Mouse (Mus musculus): ENCODE data around the gene Olfr1350.

Olfr1350 gene

GRCm38 (mm10) chr7:6564541-6564940, at the start of gene Olfr1350:
Gene Olfr1350 (plus strand): TSS chr7:6564841.
- ChIA-PET CTCF (no interaction called here), POLR2A (no interaction called here)

GRCm38 (mm10) chr7:6521666-6522065, 43.0 kb upstream of the Olfr1350 start:
- ChIA-PET CTCF (interaction anchor here in 1 of 4 experiments (1.4 kb wide), 1 partner anchor 667 kb away, joined by 4 read pairs; no protein-coding TSS in a partner anchor), POLR2A (no interaction called here)

- ChIA-PET CTCF (interaction anchor here in 1 of 4 experiments (1.4 kb wide), 1 partner anchor 666 kb away, joined by 4 read pairs; no protein-coding TSS in a partner anchor), POLR2A (no interaction called here)
These were observed 41.8 kb upstream of the Olfr1350 start, which contains the start of gene Olfr1349 for GRCm38 (mm10) chr7:6522850-6523249. Gene Olfr1349 (minus strand): TSS chr7:6522950.

GRCm38 (mm10) chr7:6525001-6525400, 39.6 kb upstream of the Olfr1350 start:
- POLR2A ChIA-PET, result no interaction called here
- CTCF ChIA-PET, result interaction anchor here (0.6 to 1.9 kb wide), 21 partner anchors 10 to 663 kb away, joined by 3 to 12 read pairs (median 4); partner anchors contain the start of gene Zfp78 (in 1 of the 4)

GRCm38 (mm10) chr7:6526141-6526540, 38.5 kb upstream of the Olfr1350 start:
- ChIA-PET CTCF (interaction anchor here (0.5 to 1.9 kb wide), 38 partner anchors 8 to 1584 kb away, joined by 3 to 12 read pairs (median 4); partner anchors contain the start of genes Zfp78 (in 2 of the 4), Gm3854 (in 1 of the 4), Olfr1348 (in 1 of the 4) and Smim17 (in 1 of the 4)), POLR2A (interaction anchor here in 2 of 4 experiments (0.6 kb wide), 3 partner anchors 31 to 183 kb away, joined by 4 to 11 read pairs (median 5); partner anchors contain the start of gene Gm3854 (in 1 of the 2))

- POLR2A ChIA-PET, result interaction anchor here in 3 of 4 experiments (0.9 to 1.8 kb wide), 5 partner anchors 73 to 332 kb away, joined by 3 to 7 read pairs (median 3); no protein-coding TSS in a partner anchor
- CTCF ChIA-PET, result interaction anchor here (0.5 to 4.2 kb wide), 24 partner anchors 15 to 350 kb away, joined by 3 to 27 read pairs (median 5); partner anchors contain the start of genes Peg3 (in 2 of the 4), Usp29 (in 1 of the 4) and Zim1 (in 1 of the 4)
These were observed 21.6 kb downstream of the Olfr1350 start for GRCm38 (mm10) chr7:6586096-6586759.

GRCm38 (mm10) chr7:6588766-6589165, 24.1 kb downstream of the Olfr1350 start:
- CTCF ChIA-PET, result interaction anchor here in 2 of 4 experiments (1.1 to 4.2 kb wide), 2 partner anchors 70 to 139 kb away, joined by 3 to 27 read pairs; no protein-coding TSS in a partner anchor
- POLR2A ChIA-PET, result interaction anchor here in 3 of 4 experiments (0.7 to 2.4 kb wide), 7 partner anchors 9 to 140 kb away, joined by 3 to 20 read pairs (median 4); partner anchors contain the start of genes Peg3 (in 1 of the 3) and Zim1 (in 1 of the 3)

- ChIA-PET CTCF (no interaction called here), POLR2A (no interaction called here)
These were observed 38.7 kb downstream of the Olfr1350 start for GRCm38 (mm10) chr7:6603331-6603730.

Data from embryonic stem cell, embryonic (primary cell).